Mouse (Mus musculus): ENCODE results near the gene Cpne1.

DNA sequence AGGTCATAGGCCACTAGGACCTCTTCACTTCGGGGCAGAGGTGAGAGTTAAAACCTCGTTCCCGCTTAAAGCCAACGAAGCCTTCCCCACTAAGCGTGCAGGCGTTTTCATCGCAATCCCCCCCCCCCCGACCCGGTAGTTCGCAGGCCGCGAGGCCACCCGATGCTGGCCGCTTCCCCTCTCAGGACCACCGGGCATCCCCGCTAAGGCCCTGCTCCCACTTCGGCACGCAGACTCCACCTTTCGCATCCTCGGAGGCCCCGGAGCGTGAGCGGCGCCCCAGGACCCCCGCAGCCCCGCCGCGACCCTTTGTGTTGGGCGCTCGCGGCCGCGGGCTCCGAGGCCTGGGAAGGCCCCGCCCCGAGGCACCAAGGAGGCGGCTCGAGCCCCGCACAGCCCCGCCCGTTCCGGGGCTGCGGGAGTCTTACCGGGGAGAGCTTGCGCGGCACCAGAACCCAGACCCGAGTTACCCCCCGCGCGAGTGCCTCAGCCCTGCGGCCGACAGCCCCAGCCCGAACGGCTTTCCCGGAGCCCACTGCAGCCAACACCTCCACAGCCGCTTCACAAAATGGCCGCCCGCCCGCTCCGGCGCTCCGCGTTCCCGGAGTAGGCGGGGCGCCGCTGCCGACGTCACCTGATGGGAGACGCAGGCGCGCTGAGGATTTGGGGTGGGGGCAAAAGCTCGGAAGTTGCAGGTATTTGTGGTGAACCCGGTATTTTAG is at the start of gene Cpne1, which contains the start of gene Rbm12:
- TF ChIP-seq NRF1 (IDR thresholded peaks at IDR 0.05; ENCODE audit: low read depth, low read length) (peak; percentile 91), ZKSCAN1 (IDR thresholded peaks at IDR 0.05; ENCODE audit: borderline replicate concordance, low read depth, low read length) (no peak), RCOR1 (conservative IDR thresholded peaks at IDR 0.05; ENCODE audit: low read depth, low read length) (no peak), CTCF (conservative IDR thresholded peaks at IDR 0.05 in 1 of 2, IDR thresholded peaks at IDR 0.05 in 1 of 2; ENCODE audit: low read depth in 2 of 2, low read length in 2 of 2) (no peak), SIN3A (IDR thresholded peaks at IDR 0.05; ENCODE audit: low read length) (peak; percentile 52; the same call in 1 of the 2 replicates), TCF12 (IDR thresholded peaks at IDR 0.05; ENCODE audit: low read depth, low read length) (peak; percentile 90)

Data from CH12.LX (cell line).